Mouse (Mus musculus) neural tube, embryonic 11.5 days (tissue): Measurements from ENCODE around the gene Intu. TPM values are rescaled to one million over a fixed set of nuclear protein-coding genes. Genes with fewer than 3 reads are reported as not detected.
A peak's percentile ranks its signal among the peaks of the same experiment; 100 is the strongest.

Source experiments
- ATAC-seq: fragments of 200-750 bp; cut with Nextera tagmentation; 2 replicates; pipeline ENCODE4 v1.8.0; 2017; ENCODE audit warnings: moderate number of reproducible peaks, mild to moderate bottlenecking, moderate TSS enrichment, moderate library complexity; ENCODE audit not compliant: insufficient read depth, low FRiP score, low TSS enrichment
- DNase-seq: peaks from one replicate; pipeline ENCODE4 v3.0.0-alpha.2; 2015; ENCODE audit warnings: low spot score
- H3K27ac ChIP-seq: fragments of 300-500 bp; sonication (generic); 2 replicates; pipeline ENCODE4 v1.5.1; 2014; ENCODE audit warnings: low read depth, mild to moderate bottlenecking, low read length
- H3K27me3 ChIP-seq: fragments of 300-500 bp; sonication (generic); 2 replicates; pipeline ENCODE4 v1.6.1; 2014; ENCODE audit warnings: mild to moderate bottlenecking, low read length, mixed read lengths; ENCODE audit not compliant: control insufficient read depth, insufficient read depth
- H3K36me3 ChIP-seq: fragments of 300-500 bp; sonication (generic); 2 replicates; pipeline ENCODE4 v1.6.1; 2014; ENCODE audit warnings: mild to moderate bottlenecking, low read length, moderate library complexity, mixed read lengths; ENCODE audit not compliant: control insufficient read depth, insufficient read depth
- H3K4me1 ChIP-seq: fragments of 300-500 bp; sonication (generic); 2 replicates; pipeline ENCODE4 v1.6.1; 2014; ENCODE audit warnings: low read length, mixed read lengths; ENCODE audit not compliant: control insufficient read depth, insufficient read depth
- H3K4me2 ChIP-seq: fragments of 300-500 bp; sonication (generic); 2 replicates; pipeline ENCODE4 v1.6.1; 2014; ENCODE audit warnings: low read depth, mild to moderate bottlenecking, moderate library complexity
- H3K4me3 ChIP-seq: fragments of 300-500 bp; sonication (generic); 2 replicates; pipeline ENCODE4 v1.5.1; 2014; ENCODE audit warnings: low read depth, low read length
- H3K9ac ChIP-seq: fragments of 300-500 bp; sonication (generic); 2 replicates; pipeline ENCODE4 v1.6.1; 2014; ENCODE audit warnings: mild to moderate bottlenecking, low read length
- H3K9me3 ChIP-seq: fragments of 300-500 bp; sonication (generic); 2 replicates; pipeline ENCODE4 v1.6.1; 2016; ENCODE audit warnings: low read length; ENCODE audit not compliant: control insufficient read depth
- WGBS: fragments of 180-500 bp; shearing (Covaris S2); extraction: QIAGEN DNeasy Blood & Tissue Kit; methylation state at CpG from one replicate; pipeline ENCODE4 v1.1.7; 2014; 5-methylcytosine and 5-hydroxymethylcytosine counted together
- polyA plus RNA-seq: library from polyadenylated mRNA; unstranded; fragments of >200 nt; fragmentation: Nextera tagmentation; extraction: Ambion mirVana; gene quantifications from 2 replicates; pipeline ENCODE4 v1.2.1, GENCODE M21; 2014

Gene Intu
- polyA plus RNA-seq, 1 experiment from 2014 or later = 8.1 TPM

DNA sequence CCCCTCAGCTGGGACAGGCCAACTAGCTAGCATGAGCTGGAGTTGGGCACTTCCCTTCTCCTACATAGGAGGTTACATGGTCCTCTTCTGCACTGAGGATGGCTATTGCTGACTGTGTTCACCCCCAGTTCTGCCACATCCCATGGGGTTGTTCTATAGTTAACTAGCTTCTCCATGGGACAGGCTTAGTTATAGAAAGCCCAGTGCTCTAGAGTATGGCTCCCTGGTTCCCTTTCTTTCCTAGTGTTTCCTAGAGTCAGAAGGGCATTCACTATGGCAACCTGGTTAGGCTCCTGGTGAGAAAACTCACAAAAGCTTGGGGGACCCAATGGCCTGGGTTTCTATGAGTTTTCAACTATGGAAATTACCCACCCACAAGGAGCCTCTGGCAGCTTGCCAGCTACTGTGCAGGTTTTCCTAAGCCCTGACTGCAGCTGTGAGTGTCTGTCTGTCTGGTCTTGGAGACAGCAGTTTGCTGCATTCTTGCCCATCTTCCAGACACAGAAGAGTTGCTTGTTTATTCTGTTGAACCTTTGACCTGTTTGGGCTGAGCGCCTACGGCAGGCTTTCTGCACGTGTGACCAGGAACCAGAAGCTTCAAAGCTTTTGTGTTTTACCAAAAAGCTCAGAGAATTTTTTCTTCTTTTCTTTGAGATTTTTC, 154.9 kb downstream of the Intu start:
- no peaks in the 10 kb centered on the region for H3K27me3 ChIP-seq
- no peak overlapping the region for H3K4me3 ChIP-seq
- peak overlapping the region; percentile 54 for H3K27ac ChIP-seq
- H3K4me2 ChIP-seq = no peak overlapping the region
- H3K4me1 ChIP-seq = peaks cover 11% of the 10 kb centered on the region; the same call in 1 of the 2 replicates
- H3K9ac ChIP-seq = no peak overlapping the region
- DNase-seq (peak; percentile 80), ATAC-seq (peak; percentile 87)
- H3K9me3 ChIP-seq = no peaks in the 10 kb centered on the region
- H3K36me3 ChIP-seq = no peaks in the 10 kb centered on the region
- 14% methylated on average over 3 of the region's 3 CpGs for WGBS

DNA sequence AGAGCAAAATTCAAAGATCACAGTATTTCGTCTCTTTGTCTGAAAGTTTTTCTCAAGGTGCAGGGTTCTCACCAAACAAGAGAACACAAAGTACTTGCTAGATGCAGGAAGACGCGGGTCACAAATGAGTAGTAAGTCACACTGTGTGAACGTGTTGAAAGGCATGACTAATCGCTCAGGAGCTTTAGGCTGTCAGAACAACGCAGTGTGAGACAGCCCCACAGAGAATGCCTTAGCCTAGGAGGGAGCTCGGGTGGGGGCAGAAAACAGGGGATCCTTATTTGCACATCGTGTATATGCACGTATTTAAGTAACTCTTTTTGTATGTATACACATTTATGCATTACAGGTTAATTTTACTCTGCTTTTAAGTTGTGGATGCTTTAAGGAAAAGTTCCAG, 155.8 kb downstream of the Intu start:
- peaks cover 11% of the 10 kb centered on the region; the same call in 1 of the 2 replicates for H3K4me1 ChIP-seq
- peak; percentile 56 for DNase-seq
- H3K27ac ChIP-seq = peak overlapping the region; percentile 54; the same call in 1 of the 2 replicates
- H3K4me3 ChIP-seq = no peak overlapping the region
- H3K27me3 ChIP-seq = no peaks in the 10 kb centered on the region
- H3K4me2 ChIP-seq = no peak overlapping the region
- 25% methylated on average over 9 of the region's 9 CpGs for WGBS
- no peaks in the 10 kb centered on the region for H3K9me3 ChIP-seq
- H3K9ac ChIP-seq = no peak overlapping the region
- no peaks in the 10 kb centered on the region for H3K36me3 ChIP-seq
- peak; percentile 84 for ATAC-seq

DNA sequence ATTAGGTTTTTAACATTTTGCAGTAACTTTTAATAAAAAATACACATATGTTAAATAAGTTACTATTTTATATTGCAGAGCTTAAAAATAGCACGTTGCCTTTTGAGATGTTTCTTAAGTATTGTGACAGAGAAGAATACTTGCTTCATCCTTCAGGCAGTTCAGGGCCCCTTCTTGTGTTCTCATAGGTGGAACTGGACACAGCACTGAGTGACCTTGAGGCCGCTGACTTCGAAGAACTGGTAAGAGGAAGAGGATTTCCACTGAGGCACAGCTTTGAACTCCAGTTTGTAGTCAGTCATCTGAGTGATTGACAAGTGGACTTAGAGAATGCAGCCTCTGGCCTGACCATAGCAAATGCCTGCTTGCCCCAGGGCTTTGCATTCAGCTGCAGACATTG, 156.5 kb downstream of the Intu start:
- Histone ChIP-seq H3K36me3 (no peaks in the 10 kb centered on the region), H3K4me3 (no peak overlapping the region), H3K9ac (no peak overlapping the region), H3K4me2 (no peak overlapping the region), H3K27ac (no peak overlapping the region), H3K27me3 (no peaks in the 10 kb centered on the region), H3K9me3 (no peaks in the 10 kb centered on the region), H3K4me1 (peaks cover 11% of the 10 kb centered on the region; the same call in 1 of the 2 replicates)
- ATAC-seq (no peak), DNase-seq (no peak)
- WGBS = 59% methylated on average over 3 of the region's 3 CpGs

DNA sequence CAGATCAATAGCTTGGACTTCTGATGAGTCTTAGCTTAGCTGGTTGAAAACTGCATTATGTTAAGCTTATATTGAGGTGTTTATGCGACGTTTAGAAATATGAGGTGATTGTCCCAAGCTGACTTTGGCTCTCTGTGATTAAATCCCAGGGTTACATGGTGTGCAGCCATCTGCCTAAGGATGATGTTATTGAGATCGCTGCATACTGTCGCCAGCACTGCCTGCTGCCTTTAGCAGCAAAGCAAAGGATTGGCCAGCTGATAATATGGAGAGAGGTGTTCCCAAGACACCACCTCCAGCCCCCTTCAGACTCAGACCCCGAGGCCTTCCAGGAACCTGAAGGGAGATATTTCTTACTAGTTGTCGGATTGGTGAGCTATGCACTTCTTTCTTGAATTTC, 160.5 kb downstream of the Intu start:
- ATAC-seq = no peak
- 94% methylated on average over 6 of the region's 6 CpGs for WGBS
- H3K9me3 ChIP-seq = no peaks in the 10 kb centered on the region
- peaks cover 6% of the 10 kb centered on the region; the same call in 1 of the 2 replicates for H3K4me1 ChIP-seq
- H3K4me2 ChIP-seq = no peak overlapping the region
- no peak overlapping the region for H3K27ac ChIP-seq
- H3K36me3 ChIP-seq = no peaks in the 10 kb centered on the region
- H3K9ac ChIP-seq = no peak overlapping the region
- no peak overlapping the region for H3K4me3 ChIP-seq
- no peaks in the 10 kb centered on the region for H3K27me3 ChIP-seq
- no peak for DNase-seq

DNA sequence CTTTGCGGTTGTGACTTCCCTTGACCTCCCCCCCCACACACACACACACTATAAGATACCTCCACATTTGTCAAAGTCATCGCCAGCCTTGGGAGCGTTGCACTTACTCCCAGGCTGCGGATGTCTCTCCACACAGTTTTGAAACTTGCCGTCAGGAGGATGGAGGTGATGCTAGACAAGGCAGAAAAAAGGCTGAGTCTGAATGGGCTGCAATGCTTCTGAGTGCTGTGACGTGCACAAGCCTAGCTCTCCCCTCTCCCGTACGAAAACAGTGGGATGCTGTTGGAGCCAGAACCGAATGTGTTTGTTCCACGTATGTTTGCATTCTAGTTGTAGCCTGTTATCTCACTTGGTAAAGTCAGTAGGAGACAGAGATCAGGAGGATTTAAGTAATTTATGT, 162.3 kb downstream of the Intu start:
- Histone ChIP-seq H3K36me3 (no peaks in the 10 kb centered on the region; the same call in 1 of the 2 replicates), H3K9ac (no peak overlapping the region), H3K9me3 (no peaks in the 10 kb centered on the region), H3K4me3 (no peak overlapping the region), H3K27ac (no peak overlapping the region), H3K4me1 (no peaks in the 10 kb centered on the region), H3K27me3 (no peaks in the 10 kb centered on the region), H3K4me2 (no peak overlapping the region)
- DNase-seq = no peak
- ATAC-seq = no peak
- WGBS = 92% methylated on average over 10 of the region's 10 CpGs

DNA sequence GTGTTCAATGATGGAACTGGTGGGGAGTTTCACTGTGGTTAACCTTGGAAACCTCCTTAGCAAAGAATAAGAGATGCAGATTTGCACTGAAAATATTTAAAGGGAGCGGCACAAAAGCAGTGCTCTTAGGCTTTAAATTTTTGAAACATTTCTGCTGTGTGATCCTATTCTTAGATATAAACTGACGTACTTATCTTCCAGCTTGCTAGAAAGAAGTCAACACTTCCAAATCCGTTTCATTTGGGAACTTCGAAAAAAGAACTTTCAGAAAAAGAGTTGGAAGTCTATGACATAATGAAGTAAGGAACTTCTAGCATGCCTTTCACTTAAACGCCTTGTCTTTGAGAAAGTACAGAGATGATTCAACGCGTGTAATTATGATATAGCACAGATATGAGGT, 162.9 kb downstream of the Intu start:
- H3K9me3 ChIP-seq = no peaks in the 10 kb centered on the region
- no peak overlapping the region for H3K4me2 ChIP-seq
- no peak overlapping the region for H3K27ac ChIP-seq
- no peak overlapping the region for H3K9ac ChIP-seq
- no peak for ATAC-seq
- 93% methylated on average over 7 of the region's 7 CpGs for WGBS
- H3K36me3 ChIP-seq = no peaks in the 10 kb centered on the region; the same call in 1 of the 2 replicates
- no peaks in the 10 kb centered on the region for H3K4me1 ChIP-seq
- DNase-seq = no peak
- H3K27me3 ChIP-seq = no peaks in the 10 kb centered on the region
- no peak overlapping the region for H3K4me3 ChIP-seq

DNA sequence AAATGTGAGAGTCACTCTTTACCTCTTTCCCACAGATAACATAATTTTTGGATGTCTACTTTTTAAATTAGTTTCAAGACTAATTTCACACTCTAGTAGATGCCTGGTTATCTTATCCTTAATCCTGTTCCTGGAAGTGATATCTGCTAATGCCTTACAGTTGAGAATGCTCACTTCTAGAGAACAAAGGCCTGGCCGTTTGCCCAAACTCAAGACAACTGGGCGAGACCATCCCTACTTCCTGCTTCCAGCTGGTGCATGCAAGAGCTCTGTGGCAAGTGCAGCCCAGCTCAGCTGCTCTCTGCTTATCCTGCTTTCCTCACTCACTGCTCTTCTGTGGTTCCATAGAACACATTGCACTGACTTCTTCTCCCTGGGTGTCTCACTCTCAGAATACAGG, 163.4 kb downstream of the Intu start:
- H3K36me3 ChIP-seq = no peaks in the 10 kb centered on the region; the same call in 1 of the 2 replicates
- no peaks in the 10 kb centered on the region for H3K9me3 ChIP-seq
- H3K4me3 ChIP-seq = no peak overlapping the region
- ATAC-seq (no peak), DNase-seq (no peak)
- WGBS = 69% methylated on average over 2 of the region's 2 CpGs
- H3K4me1 ChIP-seq = no peaks in the 10 kb centered on the region
- H3K4me2 ChIP-seq = no peak overlapping the region
- H3K27me3 ChIP-seq = no peaks in the 10 kb centered on the region
- no peak overlapping the region for H3K9ac ChIP-seq
- no peak overlapping the region for H3K27ac ChIP-seq

DNA sequence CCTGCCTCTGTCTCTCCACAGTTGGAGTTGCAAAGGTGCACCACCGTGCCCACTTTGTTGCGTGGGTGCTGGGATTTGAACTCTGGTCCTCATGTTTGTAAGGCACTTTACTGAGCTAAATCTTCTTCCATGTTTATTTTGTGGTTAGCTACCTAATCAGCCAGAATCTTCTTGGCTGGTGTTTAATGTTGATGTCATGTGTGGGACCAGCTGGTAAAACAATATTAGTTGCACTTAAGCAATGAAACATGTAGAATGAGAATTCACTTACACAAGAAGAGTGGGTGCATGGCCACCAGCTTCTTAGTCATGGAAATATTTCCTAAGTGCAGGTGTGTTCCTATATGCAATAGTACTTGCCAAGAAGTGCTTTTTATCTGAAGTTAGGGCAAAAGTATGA, 164.1 kb downstream of the Intu start:
- H3K4me2 ChIP-seq = no peak overlapping the region
- ATAC-seq (no peak), DNase-seq (no peak)
- no peak overlapping the region for H3K4me3 ChIP-seq
- no peaks in the 10 kb centered on the region; the same call in 1 of the 2 replicates for H3K36me3 ChIP-seq
- no peaks in the 10 kb centered on the region for H3K9me3 ChIP-seq
- 100% methylated on average over 2 of the region's 2 CpGs for WGBS
- H3K27me3 ChIP-seq = no peaks in the 10 kb centered on the region
- no peaks in the 10 kb centered on the region for H3K4me1 ChIP-seq
- no peak overlapping the region for H3K9ac ChIP-seq
- H3K27ac ChIP-seq = no peak overlapping the region

DNA sequence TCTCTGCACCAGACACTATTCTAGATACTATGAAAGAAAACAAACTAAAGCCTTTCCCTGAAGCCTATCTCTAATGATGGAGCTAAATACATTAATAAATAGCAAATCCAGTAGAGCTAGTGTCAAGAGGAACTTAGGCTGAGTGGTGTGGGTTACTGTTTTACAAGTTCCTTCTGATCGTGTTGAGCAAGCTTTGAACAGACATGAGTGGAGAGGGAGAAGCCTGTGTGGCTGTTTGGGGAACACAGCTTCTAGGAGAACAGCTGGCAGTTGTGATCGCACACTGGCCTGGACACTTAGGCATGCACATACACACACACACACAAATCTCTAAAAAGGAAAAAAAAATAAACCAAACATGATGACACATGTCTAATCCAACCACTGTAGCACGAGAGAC, 167.7 kb downstream of the Intu start:
- DNase-seq = no peak
- Histone ChIP-seq H3K4me1 (no peaks in the 10 kb centered on the region), H3K4me2 (no peak overlapping the region), H3K27me3 (no peaks in the 10 kb centered on the region), H3K36me3 (no peaks in the 10 kb centered on the region; the same call in 1 of the 2 replicates), H3K4me3 (no peak overlapping the region), H3K9ac (no peak overlapping the region), H3K27ac (no peak overlapping the region), H3K9me3 (no peaks in the 10 kb centered on the region)
- no peak for ATAC-seq
- WGBS = 81% methylated on average over 3 of the region's 3 CpGs
